Mouse (Mus musculus): ENCODE results near the gene Dcaf17. TPM values are rescaled to one million over a fixed set of nuclear protein-coding genes. Genes with fewer than 3 reads are reported as not detected.

Gene Dcaf17
- polyA plus RNA-seq, 1 experiment from 2014 or later: 39.4 TPM

- ATAC-seq (ENCODE audit: insufficient read depth, low FRiP score, low read depth): no peak
- Histone ChIP-seq H3K4me1 (no peaks in the 10 kb centered on the region), H3K36me3 (no peaks in the 10 kb centered on the region), H3K4me3 (replicated peaks) (no peak overlapping the region), H3K27me3 (replicated peaks) (no peaks in the 10 kb centered on the region), H3K27ac (no peak overlapping the region), H3K9ac (no peak overlapping the region), H3K9me3 (no peaks in the 10 kb centered on the region), H3K4me2 (no peak overlapping the region)
- WGBS: 64% methylated on average over 14 of the region's 14 CpGs
These were observed 50.5 kb downstream of the Dcaf17 start for GRCm38 (mm10) chr2:71105469-71106215.

- Histone ChIP-seq H3K4me1 (no peaks in the 10 kb centered on the region), H3K9ac (no peak overlapping the region), H3K36me3 (no peaks in the 10 kb centered on the region), H3K27me3 (replicated peaks) (no peaks in the 10 kb centered on the region), H3K4me3 (replicated peaks) (no peak overlapping the region), H3K27ac (no peak overlapping the region), H3K4me2 (no peak overlapping the region), H3K9me3 (no peaks in the 10 kb centered on the region)
- WGBS: 66% methylated on average over 2 of the region's 2 CpGs
- no peak for ATAC-seq (ENCODE audit: insufficient read depth, low FRiP score, low read depth)
These were observed 52.1 kb downstream of the Dcaf17 start for GRCm38 (mm10) chr2:71107225-71107624.

GRCm38 (mm10) chr2:71108541-71108940, 53.4 kb downstream of the Dcaf17 start:
- H3K4me1 ChIP-seq: no peaks in the 10 kb centered on the region
- ATAC-seq (ENCODE audit: insufficient read depth, low FRiP score, low read depth): no peak
- 57% methylated on average over 3 of the region's 3 CpGs for WGBS
- H3K9ac ChIP-seq: no peak overlapping the region
- no peaks in the 10 kb centered on the region for H3K27me3 ChIP-seq (replicated peaks)
- no peaks in the 10 kb centered on the region for H3K36me3 ChIP-seq
- H3K4me2 ChIP-seq: no peak overlapping the region
- H3K4me3 ChIP-seq (replicated peaks): no peak overlapping the region
- no peaks in the 10 kb centered on the region for H3K9me3 ChIP-seq
- no peak overlapping the region for H3K27ac ChIP-seq

GRCm38 (mm10) chr2:71113489-71114171, 58.5 kb downstream of the Dcaf17 start:
- Histone ChIP-seq H3K27me3 (replicated peaks) (no peaks in the 10 kb centered on the region), H3K27ac (no peak overlapping the region), H3K4me2 (no peak overlapping the region), H3K36me3 (no peaks in the 10 kb centered on the region), H3K4me3 (replicated peaks) (no peak overlapping the region), H3K9ac (no peak overlapping the region), H3K9me3 (no peaks in the 10 kb centered on the region), H3K4me1 (no peaks in the 10 kb centered on the region)
- WGBS: 74% methylated on average over 5 of the region's 6 CpGs
- no peak for ATAC-seq (ENCODE audit: insufficient read depth, low FRiP score, low read depth)

GRCm38 (mm10) chr2:71116151-71116550, 61.0 kb downstream of the Dcaf17 start:
- Histone ChIP-seq H3K4me2 (no peak overlapping the region), H3K4me1 (no peaks in the 10 kb centered on the region), H3K36me3 (no peaks in the 10 kb centered on the region), H3K9me3 (no peaks in the 10 kb centered on the region), H3K4me3 (replicated peaks) (no peak overlapping the region), H3K9ac (no peak overlapping the region), H3K27me3 (replicated peaks) (no peaks in the 10 kb centered on the region), H3K27ac (no peak overlapping the region)
- WGBS: 88% methylated on average over 4 of the region's 4 CpGs
- ATAC-seq (ENCODE audit: insufficient read depth, low FRiP score, low read depth): no peak

GRCm38 (mm10) chr2:71117797-71118708, 62.9 kb downstream of the Dcaf17 start, which contains the start of gene Cybrd1:
Gene Cybrd1, plus strand, starts transcription at chr2:71117923.
- no peaks in the 10 kb centered on the region for H3K27me3 ChIP-seq (replicated peaks)
- H3K9ac ChIP-seq: peak within 1 kb of the TSS; percentile 50; the same call in 1 of the 2 replicates
- H3K36me3 ChIP-seq: no peaks in the 10 kb centered on the region
- no peaks in the 10 kb centered on the region for H3K9me3 ChIP-seq
- peak within 1 kb of the TSS; percentile 60 for H3K4me3 ChIP-seq (replicated peaks)
- 0 out of 2 replicates have a peak, but pooled peaks cover 4% of the 10 kb centered on the region for H3K4me1 ChIP-seq
- 2% methylated on average over 60 of the region's 60 CpGs for WGBS
- peak within 1 kb of the TSS; percentile 92 for H3K4me2 ChIP-seq
- peak; percentile 61 for ATAC-seq (ENCODE audit: insufficient read depth, low FRiP score, low read depth)
- H3K27ac ChIP-seq: peak within 1 kb of the TSS; percentile 11

- H3K9ac ChIP-seq: no peak overlapping the region
- 0 out of 2 replicates have a peak, but pooled peaks cover 4% of the 10 kb centered on the region for H3K4me1 ChIP-seq
- no peak overlapping the region for H3K4me2 ChIP-seq
- no peaks in the 10 kb centered on the region for H3K36me3 ChIP-seq
- no peaks in the 10 kb centered on the region for H3K9me3 ChIP-seq
- 86% methylated on average over 10 of the region's 10 CpGs for WGBS
- ATAC-seq (ENCODE audit: insufficient read depth, low FRiP score, low read depth): no peak
- H3K27me3 ChIP-seq (replicated peaks): no peaks in the 10 kb centered on the region
- no peak overlapping the region for H3K4me3 ChIP-seq (replicated peaks)
- no peak overlapping the region for H3K27ac ChIP-seq
These were observed 65.7 kb downstream of the Dcaf17 start for GRCm38 (mm10) chr2:71120844-71121243.

- Histone ChIP-seq H3K9ac (no peak overlapping the region), H3K9me3 (no peaks in the 10 kb centered on the region)
These were observed 66.3 kb downstream of the Dcaf17 start for GRCm38 (mm10) chr2:71121406-71121805.

GRCm38 (mm10) chr2:71122268-71123029, 67.3 kb downstream of the Dcaf17 start:
- H3K27me3 ChIP-seq (replicated peaks): no peaks in the 10 kb centered on the region
- no peaks in the 10 kb centered on the region for H3K9me3 ChIP-seq
- no peak overlapping the region for H3K4me2 ChIP-seq
- WGBS: 64% methylated on average over 13 of the region's 13 CpGs
- no peak overlapping the region for H3K9ac ChIP-seq
- ATAC-seq (ENCODE audit: insufficient read depth, low FRiP score, low read depth): no peak
- H3K27ac ChIP-seq: no peak overlapping the region
- 0 out of 2 replicates have a peak, but pooled peaks cover 4% of the 10 kb centered on the region for H3K4me1 ChIP-seq
- H3K4me3 ChIP-seq (replicated peaks): no peak overlapping the region
- no peaks in the 10 kb centered on the region for H3K36me3 ChIP-seq

More at GRCm38 (mm10) chr2:71121406-71121805, 66.3 kb downstream of the Dcaf17 start:
- no peak for ATAC-seq (ENCODE audit: insufficient read depth, low FRiP score, low read depth)
- 45% methylated on average over 5 of the region's 5 CpGs for WGBS
- Histone ChIP-seq H3K36me3 (no peaks in the 10 kb centered on the region), H3K4me3 (replicated peaks) (no peak overlapping the region), H3K4me1 (0 out of 2 replicates have a peak, but pooled peaks cover 4% of the 10 kb centered on the region), H3K4me2 (no peak overlapping the region), H3K27me3 (replicated peaks) (no peaks in the 10 kb centered on the region), H3K27ac (no peak overlapping the region)

- 60% methylated on average over 2 of the region's 2 CpGs for WGBS
These were observed 68.5 kb downstream of the Dcaf17 start for GRCm38 (mm10) chr2:71123591-71123990.

More at GRCm38 (mm10) chr2:71123591-71123990, 68.5 kb downstream of the Dcaf17 start:
- Histone ChIP-seq H3K4me3 (replicated peaks) (no peak overlapping the region), H3K4me1 (0 out of 2 replicates have a peak, but pooled peaks cover 4% of the 10 kb centered on the region), H3K27me3 (replicated peaks) (no peaks in the 10 kb centered on the region), H3K4me2 (no peak overlapping the region), H3K27ac (no peak overlapping the region), H3K9ac (no peak overlapping the region), H3K9me3 (no peaks in the 10 kb centered on the region), H3K36me3 (no peaks in the 10 kb centered on the region)
- ATAC-seq (ENCODE audit: insufficient read depth, low FRiP score, low read depth): no peak

All from stomach, embryonic 15.5 days (tissue).